Mouse (Mus musculus) embryo, embryonic 10 days (tissue): ENCODE results near the gene Ugt1a10.
A peak's percentile ranks its signal among the peaks of the same experiment; 100 is the strongest.

Experiments used
- DNase-seq: peaks from one replicate; pipeline ENCODE4 v3.0.0-alpha.2; 2015; ENCODE audit warnings: low spot score

Gene Ugt1a10

GRCm38 (mm10) chr1:88255466-88255857 is 200.3 kb downstream of the Ugt1a10 start:
- no peak for DNase-seq

- no peak for DNase-seq
Observed at GRCm38 (mm10) chr1:88255989-88256754, 201.0 kb downstream of the Ugt1a10 start.

GRCm38 (mm10) chr1:88256886-88257663 is 201.9 kb downstream of the Ugt1a10 start:
- DNase-seq: no peak

DNA sequence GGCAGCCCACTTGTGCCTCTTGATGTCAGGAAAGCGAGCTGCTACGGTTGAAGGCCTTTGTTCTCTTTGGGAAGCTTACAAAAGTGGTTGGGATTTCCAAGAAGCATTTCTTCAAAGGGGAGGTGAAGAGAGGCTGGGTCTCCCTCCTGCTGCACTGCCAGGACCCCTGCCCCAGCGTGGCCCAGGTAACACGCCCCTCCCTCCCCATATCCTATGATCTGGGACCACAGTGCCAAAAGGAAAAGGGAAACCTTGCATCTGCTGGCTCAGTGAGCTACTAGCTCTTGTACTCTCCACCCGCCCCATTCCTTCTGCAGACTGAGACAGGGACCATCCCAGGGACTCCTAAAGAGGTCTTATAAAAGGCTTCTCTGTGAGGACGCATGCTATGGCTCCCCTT is 202.5 kb downstream of the Ugt1a10 start:
- no peak for DNase-seq

- DNase-seq: no peak
Observed at GRCm38 (mm10) chr1:88258361-88258760, 203.2 kb downstream of the Ugt1a10 start.

GRCm38 (mm10) chr1:88258881-88259642 is 203.9 kb downstream of the Ugt1a10 start:
- peak; percentile 61 for DNase-seq

- DNase-seq: no peak
Observed at GRCm38 (mm10) chr1:88259643-88260024, 204.4 kb downstream of the Ugt1a10 start.

- no peak for DNase-seq
Observed at GRCm38 (mm10) chr1:88260114-88260513, 204.9 kb downstream of the Ugt1a10 start.

DNA sequence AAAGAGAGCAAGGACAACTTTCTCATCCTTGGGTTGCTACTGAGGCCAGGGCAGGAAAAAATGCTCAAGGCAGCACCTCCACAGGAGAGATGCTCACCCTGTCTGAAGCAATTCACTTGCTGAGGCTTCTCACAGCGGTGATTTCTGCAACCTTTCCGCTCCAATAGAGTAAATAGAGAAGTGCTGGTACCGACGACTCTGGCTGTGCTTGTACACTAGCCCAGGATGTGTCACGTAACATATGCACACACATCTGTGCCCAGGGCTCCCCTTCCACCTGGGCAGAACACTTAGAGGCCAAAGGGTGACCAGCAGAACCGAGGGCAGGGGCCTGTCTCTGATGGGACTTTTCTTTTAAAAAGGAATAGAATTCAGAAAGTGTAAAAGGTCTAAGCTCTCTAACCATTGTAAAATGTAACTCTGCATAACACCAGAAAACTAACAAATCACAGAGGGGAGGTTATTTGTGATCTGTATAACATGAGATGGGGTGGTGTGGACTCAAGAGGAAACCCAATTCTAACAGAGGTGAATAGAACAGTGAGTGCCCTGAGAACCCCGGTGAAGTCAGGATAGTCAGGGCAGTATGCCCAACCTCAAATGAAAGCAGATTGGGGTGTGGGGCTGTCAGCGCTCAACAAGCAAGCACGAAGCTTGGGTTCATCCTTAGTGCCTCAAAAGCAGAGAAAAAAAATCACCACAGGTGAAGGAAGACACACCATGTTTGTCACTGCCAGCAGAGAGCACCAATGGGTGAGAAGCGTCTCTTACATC is 205.6 kb downstream of the Ugt1a10 start:
- no peak for DNase-seq

GRCm38 (mm10) chr1:88261706-88262105 is 206.5 kb downstream of the Ugt1a10 start:
- DNase-seq: no peak

GRCm38 (mm10) chr1:88262255-88262654 is 207.1 kb downstream of the Ugt1a10 start:
- DNase-seq: no peak

DNA sequence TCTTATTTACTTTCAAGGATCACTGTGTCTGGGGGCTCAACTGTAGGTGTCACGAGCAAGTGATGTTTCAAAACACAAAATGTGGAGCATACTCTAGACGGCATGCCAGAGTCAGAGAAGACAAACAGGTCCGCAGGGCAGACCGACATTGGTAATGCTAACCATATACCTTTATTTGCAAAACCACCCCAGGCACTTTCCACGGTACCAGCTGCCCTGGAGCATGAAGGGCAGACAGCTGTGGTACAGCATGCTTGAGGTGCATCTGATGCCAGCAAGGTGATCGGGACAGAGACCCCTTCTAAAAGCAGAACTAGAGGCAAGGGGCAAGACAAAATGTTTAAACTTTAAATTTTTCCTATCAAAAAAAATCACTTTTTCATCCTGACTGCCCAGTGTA is 207.8 kb downstream of the Ugt1a10 start:
- DNase-seq: no peak

DNA sequence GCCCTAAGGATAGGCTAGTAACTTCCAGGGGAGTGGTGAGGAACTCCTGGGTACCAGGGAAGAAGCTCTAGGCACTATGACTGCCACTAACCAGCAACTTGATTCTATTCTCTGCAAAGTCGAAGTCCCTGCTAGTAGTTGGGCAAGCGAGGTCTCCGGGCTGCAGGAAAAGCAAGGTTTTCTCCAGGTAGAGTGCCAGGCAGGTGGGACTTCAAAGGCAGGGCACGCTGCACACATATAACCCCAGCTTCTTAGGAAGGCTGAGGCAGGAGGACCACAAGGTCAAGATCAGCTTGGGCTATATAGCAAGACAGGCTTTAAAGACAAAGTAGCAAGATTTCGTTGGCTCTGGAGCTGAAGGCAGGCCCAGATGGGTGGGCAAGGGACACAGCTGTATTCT is 208.6 kb downstream of the Ugt1a10 start:
- no peak for DNase-seq

DNA sequence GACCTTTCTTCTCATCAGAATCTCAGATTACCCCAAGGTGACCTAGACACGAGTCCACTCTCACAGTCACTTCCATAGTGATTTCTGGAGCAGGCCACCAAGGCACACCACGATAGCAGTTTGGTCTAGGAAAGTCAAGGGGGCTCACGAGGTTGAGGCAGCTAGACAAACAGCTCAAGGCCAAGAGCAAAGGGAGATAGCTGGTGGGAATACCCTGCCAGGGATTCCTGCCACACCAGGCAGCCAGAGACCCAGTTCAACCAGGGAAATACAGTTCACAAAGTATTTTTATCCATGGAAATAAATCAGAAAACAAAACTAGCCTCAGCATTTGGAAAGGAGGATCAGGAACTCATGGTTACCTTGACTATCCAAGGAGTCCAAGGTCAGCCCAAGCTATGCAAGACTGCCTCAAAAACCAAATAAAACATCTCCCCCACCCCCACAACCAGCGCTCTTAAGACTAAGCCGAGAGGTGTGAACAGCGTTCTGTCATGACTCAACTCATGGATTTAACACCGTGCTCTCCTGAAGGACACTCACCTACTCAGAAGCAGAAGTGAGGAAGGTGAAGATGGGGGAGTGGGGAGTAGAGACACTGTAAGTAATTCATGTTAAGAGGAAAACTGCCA is 209.2 kb downstream of the Ugt1a10 start:
- DNase-seq: no peak

DNA sequence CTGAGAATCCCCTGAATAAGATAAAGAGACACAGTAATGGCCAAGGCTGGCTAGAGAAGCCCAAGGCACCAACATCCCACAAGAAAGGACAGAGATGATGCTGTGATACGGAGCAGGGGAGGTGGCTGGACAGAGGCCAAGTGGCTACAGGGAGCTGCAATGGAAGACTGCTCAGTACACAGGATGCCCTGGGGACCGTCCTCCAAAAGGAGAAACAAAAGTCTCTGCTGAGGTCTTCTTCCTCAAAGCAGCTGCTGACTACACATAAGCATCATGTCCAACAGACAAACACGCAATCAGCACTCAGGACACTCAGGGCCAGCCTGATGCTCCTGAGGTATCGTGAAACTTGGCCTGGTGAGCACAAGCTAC is 209.7 kb downstream of the Ugt1a10 start:
- no peak for DNase-seq

DNA sequence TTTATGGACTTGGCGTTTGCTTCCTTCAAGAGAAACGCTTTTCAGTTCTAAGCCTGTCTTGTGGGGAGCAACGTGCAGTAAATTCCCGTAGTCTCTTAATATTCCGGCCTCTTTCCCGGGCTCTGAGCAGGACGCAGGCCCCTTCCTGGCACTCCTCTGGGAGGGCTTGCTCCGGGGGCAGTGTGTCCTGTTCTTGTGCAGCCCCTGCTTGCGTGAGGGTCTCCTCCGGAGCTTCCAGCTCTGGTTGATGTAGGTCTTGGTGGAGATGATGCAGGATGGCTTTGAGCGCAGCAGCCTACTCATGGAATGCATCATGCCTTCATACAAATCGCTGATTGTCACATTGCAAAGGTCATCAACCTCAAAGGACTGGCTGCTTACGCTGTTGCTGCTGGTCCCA is 210.9 kb downstream of the Ugt1a10 start:
- DNase-seq: no peak

- DNase-seq: no peak
Observed at GRCm38 (mm10) chr1:88267489-88267888, 212.3 kb downstream of the Ugt1a10 start.

DNA sequence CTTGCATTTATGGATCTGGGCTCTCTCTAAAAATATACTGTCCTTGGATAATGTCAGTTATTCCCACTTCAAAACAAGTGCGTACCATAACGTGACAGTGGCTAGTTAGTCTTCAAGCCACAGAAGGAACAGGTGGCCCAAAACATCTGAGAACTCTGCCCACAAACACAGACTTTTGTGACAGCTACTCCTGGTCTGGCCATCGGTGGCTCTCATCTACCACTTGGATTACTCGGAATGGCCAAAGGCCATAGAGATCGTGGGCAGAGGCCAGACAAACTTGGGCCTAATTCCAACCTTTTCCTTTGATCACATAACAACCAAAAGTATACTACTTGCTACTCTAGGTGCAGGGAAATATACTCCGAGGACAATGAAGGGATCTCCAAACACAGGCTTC is 212.9 kb downstream of the Ugt1a10 start:
- DNase-seq: no peak
